Mouse (Mus musculus) MEL (cell line): Measurements from ENCODE around the gene Padi2.

Experiments
- CHD1 ChIP-seq: IDR thresholded peaks from 2 replicates; pipeline ENCODE4 v1.6.1; 2012; ENCODE audit warnings: low read depth, mild to moderate bottlenecking, inconsistent platforms, low read length, improper control_type of control experiment
- CHD2 ChIP-seq: IDR thresholded peaks from 2 replicates; pipeline ENCODE4 v1.6.1; 2011; ENCODE audit warnings: low read length, improper control_type of control experiment
- CTCF ChIP-seq, 3 experiments: IDR thresholded peaks in 2 of 3; conservative IDR thresholded peaks in 1 of 3; 2 replicates each; pipeline ENCODE4 v1.5.1; 2011 to 2012; ENCODE audit warnings: low read length in 3 of 3, low read depth in 2 of 3, mild to moderate bottlenecking in 2 of 3, improper control_type of control experiment in 1 of 3, inconsistent platforms in 1 of 3, mixed read lengths in 1 of 3, moderate library complexity in 1 of 3; ENCODE audit not compliant: control insufficient read depth in 1 of 3, insufficient read depth in 1 of 3, poor library complexity in 1 of 3, severe bottlenecking in 1 of 3
- MAZ ChIP-seq: IDR thresholded peaks from 2 replicates; pipeline ENCODE4 v1.6.1; 2012; ENCODE audit warnings: low read depth, mild to moderate bottlenecking, inconsistent platforms, low read length, improper control_type of control experiment

- TF ChIP-seq CTCF (IDR thresholded peaks at IDR 0.05 in 2 of 3, conservative IDR thresholded peaks at IDR 0.05 in 1 of 3; ENCODE audit: control insufficient read depth in 1 of 3, insufficient read depth in 1 of 3, low read depth in 2 of 3, low read length in 3 of 3, poor library complexity in 1 of 3, severe bottlenecking in 1 of 3) (no peak), MAZ (no peak; the same call in 1 of the 2 replicates), CHD2 (no peak), CHD1 (no peak)
Measured at GRCm38 (mm10) chr4:140904776-140905425, 1.2 kb upstream of the Padi2 start.
